Mouse (Mus musculus) lung, embryonic 14.5 days (tissue): ENCODE results near the gene Tbx2. TPM values are rescaled to one million over a fixed set of nuclear protein-coding genes. Genes with fewer than 3 reads are reported as not detected.

Experiments
- ATAC-seq: fragments of 200-750 bp; cut with Nextera tagmentation; 2 replicates; pipeline ENCODE4 v1.8.0; 2017; ENCODE audit warnings: mild to moderate bottlenecking, moderate TSS enrichment, moderate library complexity; ENCODE audit not compliant: insufficient read depth
- DNase-seq: peaks from one replicate; pipeline ENCODE4 v3.0.0-alpha.2; 2015
- H3K27ac ChIP-seq: fragments of 300-500 bp; sonication (generic); 2 replicates; pipeline ENCODE4 v1.5.1; 2014; ENCODE audit warnings: low read depth, mild to moderate bottlenecking, moderate library complexity
- H3K27me3 ChIP-seq: fragments of 300-500 bp; sonication (generic); 2 replicates; pipeline ENCODE4 v1.6.1; 2014; ENCODE audit warnings: low read length, control low read depth; ENCODE audit not compliant: insufficient read depth
- H3K36me3 ChIP-seq: fragments of 300-500 bp; sonication (generic); 2 replicates; pipeline ENCODE4 v1.6.1; 2014; ENCODE audit warnings: control low read depth; ENCODE audit not compliant: insufficient read depth
- H3K4me1 ChIP-seq: fragments of 300-500 bp; sonication (generic); 2 replicates; pipeline ENCODE4 v1.6.1; 2014; ENCODE audit warnings: antibody characterized with exemption, control low read depth; ENCODE audit not compliant: insufficient read depth
- H3K4me2 ChIP-seq: fragments of 300-500 bp; sonication (generic); 2 replicates; pipeline ENCODE4 v1.6.1; 2014; ENCODE audit warnings: mild to moderate bottlenecking
- H3K4me3 ChIP-seq: fragments of 300-500 bp; sonication (generic); 2 replicates; pipeline ENCODE4 v1.5.1; 2014; ENCODE audit warnings: low read depth, low read length
- H3K9ac ChIP-seq: fragments of 300-500 bp; sonication (generic); 2 replicates; pipeline ENCODE4 v1.6.1; 2014
- H3K9me3 ChIP-seq: fragments of 300-500 bp; sonication (generic); 2 replicates; pipeline ENCODE4 v1.6.1; 2016; ENCODE audit warnings: low read depth, low read length, control low read depth
- CTCF ChIP-seq: IDR thresholded peaks from 2 replicates; pipeline ENCODE4 v1.5.1; 2016; ENCODE audit warnings: antibody characterized with exemption, low read depth
- WGBS: fragments of 180-500 bp; shearing (Covaris S2); extraction: QIAGEN DNeasy Blood & Tissue Kit; methylation state at CpG from one replicate; pipeline ENCODE4 v1.1.7; 2014; 5-methylcytosine and 5-hydroxymethylcytosine counted together
- polyA plus RNA-seq: library from polyadenylated mRNA; unstranded; fragments of >200 nt; fragmentation: Nextera tagmentation; extraction: Ambion mirVana; gene quantifications from 2 replicates; pipeline ENCODE4 v1.2.1, GENCODE M21; 2014

Tbx2 gene
- polyA plus RNA-seq, 1 experiment from 2014 or later: 67.5 TPM

GRCm38 (mm10) chr11:85812201-85812966 is 20.0 kb upstream of the Tbx2 start:
- Histone ChIP-seq H3K4me2 (no peak overlapping the region), H3K4me1 (peaks cover 21% of the 10 kb centered on the region), H3K27ac (peak overlapping the region; percentile 7; the same call in 1 of the 2 replicates), H3K9ac (no peak overlapping the region), H3K27me3 (no peaks in the 10 kb centered on the region), H3K4me3 (no peak overlapping the region), H3K9me3 (no peaks in the 10 kb centered on the region), H3K36me3 (no peaks in the 10 kb centered on the region; the same call in 1 of the 2 replicates)
- no peak for DNase-seq
- 78% methylated on average over 12 of the region's 12 CpGs for WGBS
- TF ChIP-seq CTCF: no peak
- no peak for ATAC-seq

GRCm38 (mm10) chr11:85814678-85815077 is 17.7 kb upstream of the Tbx2 start:
- Histone ChIP-seq H3K9ac (no peak overlapping the region), H3K4me2 (no peak overlapping the region), H3K27ac (no peak overlapping the region), H3K9me3 (no peaks in the 10 kb centered on the region), H3K4me1 (peaks cover 18% of the 10 kb centered on the region), H3K27me3 (no peaks in the 10 kb centered on the region), H3K4me3 (no peak overlapping the region), H3K36me3 (no peaks in the 10 kb centered on the region)
- DNase-seq (no peak), ATAC-seq (no peak)
- 29% methylated on average over 4 of the region's 4 CpGs for WGBS
- no peak for TF ChIP-seq CTCF

- WGBS: 65% methylated on average over 5 of the region's 5 CpGs
- no peaks in the 10 kb centered on the region for H3K9me3 ChIP-seq
- no peak for DNase-seq
- H3K4me1 ChIP-seq: peaks cover 18% of the 10 kb centered on the region
- ATAC-seq: no peak
- no peak overlapping the region for H3K27ac ChIP-seq
- H3K27me3 ChIP-seq: no peaks in the 10 kb centered on the region
- no peak for TF ChIP-seq CTCF
- no peak overlapping the region for H3K4me2 ChIP-seq
- no peak overlapping the region for H3K9ac ChIP-seq
- H3K36me3 ChIP-seq: no peaks in the 10 kb centered on the region
- no peak overlapping the region for H3K4me3 ChIP-seq
Measured at GRCm38 (mm10) chr11:85816471-85816870, 15.9 kb upstream of the Tbx2 start.

GRCm38 (mm10) chr11:85818401-85818800 is 13.9 kb upstream of the Tbx2 start:
- WGBS: 69% methylated on average over 3 of the region's 3 CpGs
- peak; percentile 20 for DNase-seq
- no peaks in the 10 kb centered on the region for H3K9me3 ChIP-seq
- H3K27me3 ChIP-seq: no peaks in the 10 kb centered on the region
- H3K4me3 ChIP-seq: no peak overlapping the region
- no peak for TF ChIP-seq CTCF
- H3K9ac ChIP-seq: no peak overlapping the region
- peak overlapping the region; percentile 24; the same call in 1 of the 2 replicates for H3K27ac ChIP-seq
- 0 out of 2 replicates have a peak, but pooled peaks cover 3% of the 10 kb centered on the region for H3K36me3 ChIP-seq
- H3K4me1 ChIP-seq: peaks cover 10% of the 10 kb centered on the region
- H3K4me2 ChIP-seq: no peak overlapping the region
- no peak for ATAC-seq

GRCm38 (mm10) chr11:85820959-85821358 is 11.4 kb upstream of the Tbx2 start:
- Histone ChIP-seq H3K27me3 (no peaks in the 10 kb centered on the region), H3K4me1 (peaks cover 8% of the 10 kb centered on the region; the same call in 1 of the 2 replicates), H3K9ac (peak overlapping the region; percentile 13), H3K9me3 (no peaks in the 10 kb centered on the region), H3K4me3 (no peak overlapping the region), H3K36me3 (0 out of 2 replicates have a peak, but pooled peaks cover 3% of the 10 kb centered on the region), H3K4me2 (no peak overlapping the region), H3K27ac (no peak overlapping the region)
- no peak for TF ChIP-seq CTCF
- DNase-seq (no peak), ATAC-seq (no peak)
- 88% methylated on average over 3 of the region's 3 CpGs for WGBS

- WGBS: 59% methylated on average over 9 of the region's 9 CpGs
- no peaks in the 10 kb centered on the region for H3K9me3 ChIP-seq
- H3K27me3 ChIP-seq: no peaks in the 10 kb centered on the region
- peaks cover 8% of the 10 kb centered on the region; the same call in 1 of the 2 replicates for H3K4me1 ChIP-seq
- H3K9ac ChIP-seq: no peak overlapping the region; the same call in 1 of the 2 replicates
- H3K36me3 ChIP-seq: 0 out of 2 replicates have a peak, but pooled peaks cover 3% of the 10 kb centered on the region
- no peak for DNase-seq
- no peak overlapping the region for H3K27ac ChIP-seq
- no peak for TF ChIP-seq CTCF
- no peak overlapping the region for H3K4me2 ChIP-seq
- ATAC-seq: no peak
- no peak overlapping the region for H3K4me3 ChIP-seq
Measured at GRCm38 (mm10) chr11:85821659-85822058, 10.7 kb upstream of the Tbx2 start.

- no peak overlapping the region for H3K9ac ChIP-seq
- WGBS: 16% methylated on average over 6 of the region's 6 CpGs
- TF ChIP-seq CTCF: peak; percentile 97
- no peak overlapping the region for H3K4me2 ChIP-seq
- H3K9me3 ChIP-seq: no peaks in the 10 kb centered on the region
- peak overlapping the region; percentile 16; the same call in 1 of the 2 replicates for H3K27ac ChIP-seq
- H3K4me3 ChIP-seq: no peak overlapping the region
- peaks cover 20% of the 10 kb centered on the region for H3K4me1 ChIP-seq
- peaks cover 5% of the 10 kb centered on the region; the same call in 1 of the 2 replicates for H3K27me3 ChIP-seq
- DNase-seq: peak; percentile 89
- 0 out of 2 replicates have a peak, but pooled peaks cover 3% of the 10 kb centered on the region for H3K36me3 ChIP-seq
- ATAC-seq: 0 out of 2 replicates have a peak, but pooled peaks have one; percentile 47
Measured at GRCm38 (mm10) chr11:85823181-85823580, 9.2 kb upstream of the Tbx2 start.
